30 mouse cellular contexts compared by ENCODE assay signal in genomic region chr6:92290826-92291225, GRCm38 (mm10). TPM values are rescaled to one million over a fixed set of nuclear protein-coding genes. Genes with fewer than 3 reads are reported as not detected.
DNase-seq lines count a peak whose midpoint lies in the region; ATAC-seq and TF ChIP-seq lines count a peak whose summit lies in the region.
"Had no signal": no experiment of that assay in that cellular context is flagged by ENCODE, and none has a peak within 500 bp of the region (broad histone marks: within the 10 kb centered on the region; RNA-seq: fewer than 3 reads in every experiment).

No protein-coding gene starts in this region.

- no peaks in the 10 kb centered on the region for H3K36me3 ChIP-seq in intestine, embryonic 16.5 days (ENCODE audit: control insufficient read depth, insufficient read depth, low read length)
- no peaks in the 10 kb centered on the region for H3K36me3 ChIP-seq in intestine, postnatal 0 days (ENCODE audit: control insufficient read depth, insufficient read depth)
- H3K36me3 ChIP-seq in hindbrain, postnatal 0 days (ENCODE audit: insufficient read depth, low read length), result no peaks in the 10 kb centered on the region
- H3K36me3 ChIP-seq: embryonic facial prominence, embryonic 15.5 days; G1E; heart, embryonic 13.5 days; hindbrain, embryonic 12.5 days; kidney, embryonic 15.5 days had no signal

- no peaks in the 10 kb centered on the region for H3K4me1 ChIP-seq in intestine, embryonic 16.5 days (ENCODE audit: control insufficient read depth, insufficient read depth, low read length)
- H3K4me1 ChIP-seq in intestine, postnatal 0 days (replicated peaks; ENCODE audit: control insufficient read depth, insufficient read depth, low read length), result no peaks in the 10 kb centered on the region
- no peaks in the 10 kb centered on the region for H3K4me1 ChIP-seq in hindbrain, postnatal 0 days (ENCODE audit: insufficient read depth, low read length)
- H3K4me1 ChIP-seq: embryonic facial prominence, embryonic 15.5 days; forebrain, embryonic 13.5 days; heart, embryonic 13.5 days; hindbrain, embryonic 12.5 days; kidney, embryonic 15.5 days had no signal

- no peak overlapping the region for H3K9ac ChIP-seq in intestine, embryonic 16.5 days (ENCODE audit: low read depth, low read length)
- no peak overlapping the region for H3K9ac ChIP-seq in intestine, postnatal 0 days (ENCODE audit: low read depth, low read length)
- no peak overlapping the region for H3K9ac ChIP-seq in hindbrain, postnatal 0 days (replicated peaks; ENCODE audit: low read length)
- H3K9ac ChIP-seq: embryonic facial prominence, embryonic 15.5 days; forebrain, embryonic 13.5 days; forebrain, postnatal 0 days; heart, embryonic 13.5 days; hindbrain, embryonic 12.5 days; kidney, embryonic 15.5 days had no signal

- H3K27me3 ChIP-seq in intestine, embryonic 16.5 days (replicated peaks; ENCODE audit: control insufficient read depth, insufficient read depth, low read length), result no peaks in the 10 kb centered on the region
- no peaks in the 10 kb centered on the region for H3K27me3 ChIP-seq in intestine, postnatal 0 days (replicated peaks; ENCODE audit: control insufficient read depth, insufficient read depth, low read length)
- no peaks in the 10 kb centered on the region for H3K27me3 ChIP-seq in hindbrain, postnatal 0 days (ENCODE audit: insufficient read depth, low read length)
- H3K27me3 ChIP-seq: embryonic facial prominence, embryonic 15.5 days; forebrain, embryonic 13.5 days; heart, embryonic 13.5 days; hindbrain, embryonic 12.5 days had no signal

- no peak overlapping the region for H3K27ac ChIP-seq in intestine, embryonic 16.5 days (ENCODE audit: low read length)
- no peak overlapping the region for H3K27ac ChIP-seq in intestine, postnatal 0 days (ENCODE audit: low read depth, low read length)
- H3K27ac ChIP-seq in hindbrain, postnatal 0 days, result no peak overlapping the region
- H3K27ac ChIP-seq: embryonic facial prominence, embryonic 15.5 days; forebrain, embryonic 13.5 days; heart, embryonic 13.5 days; hindbrain, embryonic 12.5 days; kidney, embryonic 15.5 days had no signal

- no peak overlapping the region for H3K4me2 ChIP-seq in intestine, embryonic 16.5 days (ENCODE audit: low read depth, low read length)
- no peak overlapping the region for H3K4me2 ChIP-seq in intestine, postnatal 0 days (replicated peaks; ENCODE audit: low read depth)
- no peak overlapping the region for H3K4me2 ChIP-seq in hindbrain, postnatal 0 days (ENCODE audit: low read depth, low read length)
- H3K4me2 ChIP-seq: embryonic facial prominence, embryonic 15.5 days; forebrain, embryonic 13.5 days; heart, embryonic 13.5 days; hindbrain, embryonic 12.5 days; kidney, embryonic 15.5 days had no signal

- H3K9me3 ChIP-seq in intestine, embryonic 16.5 days (ENCODE audit: control insufficient read depth, low read length), result no peaks in the 10 kb centered on the region
- no peaks in the 10 kb centered on the region for H3K9me3 ChIP-seq in intestine, postnatal 0 days (ENCODE audit: control insufficient read depth)
- H3K9me3 ChIP-seq in hindbrain, postnatal 0 days (ENCODE audit: low read length), result no peaks in the 10 kb centered on the region
- H3K9me3 ChIP-seq: embryonic facial prominence, embryonic 15.5 days; forebrain, embryonic 13.5 days; G1E; heart, embryonic 13.5 days; hindbrain, embryonic 12.5 days; kidney, embryonic 15.5 days had no signal

- no peak overlapping the region for H3K4me3 ChIP-seq in intestine, embryonic 16.5 days (ENCODE audit: low read length)
- H3K4me3 ChIP-seq in intestine, postnatal 0 days (ENCODE audit: low read depth, low read length), result no peak overlapping the region
- no peak overlapping the region for H3K4me3 ChIP-seq in hindbrain, postnatal 0 days (ENCODE audit: low read length)
- H3K4me3 ChIP-seq: embryonic facial prominence, embryonic 15.5 days; forebrain, embryonic 13.5 days; heart, embryonic 13.5 days; hindbrain, embryonic 12.5 days; kidney, embryonic 15.5 days had no signal

- no peak for TF ChIP-seq CTCF in intestine, postnatal 0 days (IDR thresholded peaks at IDR 0.05; ENCODE audit: low read depth)
- TF ChIP-seq CTCF in hindbrain, postnatal 0 days (IDR thresholded peaks at IDR 0.05; ENCODE audit: low read depth), result no peak

- DNase-seq in 416B (ENCODE audit: low read depth), result peak; percentile 8
- peak; percentile 49 for DNase-seq in adipocyte (ENCODE audit: low spot score)
- peak; percentile 88 for DNase-seq in fat pad, adult 2 months (ENCODE audit: extremely low read depth, low read depth, low spot score)
- no peak for DNase-seq in hindbrain, postnatal 0 days (ENCODE audit: low spot score)
- DNase-seq in spleen, adult 18-20 months, result no peak
- DNase-seq in thymus, postnatal 4 days, result no peak
- DNase-seq: B cell, adult 2 months; cerebellum, adult 2 months; cerebellum, postnatal 10 days; embryo, embryonic 11 days; forebrain, postnatal 0 days; gastrocnemius, postnatal 14 days; heart, postnatal 4 days; kidney, adult 2 months had no signal

- peak; percentile 63 for ATAC-seq in intestine, embryonic 16.5 days
- ATAC-seq in intestine, postnatal 0 days, result no peak
- ATAC-seq in hindbrain, postnatal 0 days, result no peak
- ATAC-seq: activated CD4-positive, CD25-positive, alpha-beta regulatory T cell, adult 4 months; CD4-positive, CD25-positive, alpha-beta regulatory T cell, adult 4 months; forebrain, embryonic 13.5 days; forebrain, postnatal 0 days; hindbrain, embryonic 16.5 days had no signal

- WGBS in intestine, embryonic 16.5 days, result 69% methylated on average over 3 of the region's 3 CpGs
- 42% methylated on average over 3 of the region's 3 CpGs for WGBS in intestine, postnatal 0 days
- 82% methylated on average over 3 of the region's 3 CpGs for WGBS in hindbrain, postnatal 0 days

RNA-seq across cellular contexts. Expression of gene Trh, which starts 46.4 kb away (rescaled TPM):
- 1.8 and 2.5 TPM in 2 replicates for polyA plus RNA-seq in intestine, embryonic 16.5 days (2015; fragmentation: Nextera tagmentation; extraction: Ambion mirVana)
- polyA plus RNA-seq in intestine, postnatal 0 days (2015; fragmentation: Nextera tagmentation; extraction: Ambion mirVana), result 0.88 and 1.1 TPM in 2 replicates
- 0.72 and 4.0 TPM in 2 replicates for total RNA-seq in hindbrain, postnatal 0 days (2014; rRNA removed)
- 5.2 and 5.5 TPM in 2 replicates for polyA plus RNA-seq in hindbrain, postnatal 0 days (2015; fragmentation: Nextera tagmentation; extraction: Ambion mirVana)
- total RNA-seq: adrenal gland, postnatal 36 days; G1E; gastrocnemius, adult 18-20 months; gastrocnemius, postnatal 14 days; granulocyte monocyte progenitor cell, adult 5-6 weeks; heart, adult 8-10 months; heart, postnatal 4 days had no signal
- polyA plus RNA-seq: activated CD4-positive, CD25-positive, alpha-beta regulatory T cell, adult 4 months; CD4-positive, CD25-positive, alpha-beta regulatory T cell, adult 4 months; G1E; heart, postnatal 0 days; kidney, adult 2 months had no signal

Comparison
In these comparisons a context has a peak if more than half of its experiments do, and no peak if none do; other contexts are left out.
1. DNase-seq: peak in 416B (single experiment), adipocyte (single experiment) and fat pad, adult 2 months (single experiment); none in hindbrain, postnatal 0 days (single experiment), spleen, adult 18-20 months (0 of 2) and thymus, postnatal 4 days (single experiment).